Mouse (Mus musculus) kidney, embryonic 15.5 days (tissue): ENCODE results near the gene Fcrlb. TPM values are rescaled to one million over a fixed set of nuclear protein-coding genes. Genes with fewer than 3 reads are reported as not detected.

ENCODE experiments used
- ATAC-seq: fragments of 200-750 bp; cut with Nextera tagmentation; replicated peaks from 2 replicates; pipeline ENCODE4 v1.8.0; 2017; ENCODE audit warnings: moderate TSS enrichment; ENCODE audit not compliant: low FRiP score
- H3K27ac ChIP-seq: fragments of 300-500 bp; sonication (generic); 2 replicates; pipeline ENCODE4 v1.5.1; 2015; ENCODE audit warnings: mild to moderate bottlenecking, inconsistent platforms
- H3K27me3 ChIP-seq: fragments of 300-500 bp; sonication (generic); 2 replicates; pipeline ENCODE4 v1.6.1; 2015; ENCODE audit warnings: inconsistent platforms
- H3K36me3 ChIP-seq: fragments of 300-500 bp; sonication (generic); 2 replicates; pipeline ENCODE4 v1.6.1; 2015; ENCODE audit warnings: inconsistent platforms
- H3K4me1 ChIP-seq: fragments of 300-500 bp; sonication (generic); 2 replicates; pipeline ENCODE4 v1.6.1; 2015; ENCODE audit warnings: inconsistent platforms
- H3K4me2 ChIP-seq: fragments of 300-500 bp; sonication (generic); 2 replicates; pipeline ENCODE4 v1.6.1; 2015; ENCODE audit warnings: moderate library complexity, mild to moderate bottlenecking, inconsistent platforms
- H3K4me3 ChIP-seq: fragments of 300-500 bp; sonication (generic); replicated peaks from 2 replicates; pipeline ENCODE4 v1.5.1; 2015; ENCODE audit warnings: mild to moderate bottlenecking, inconsistent platforms
- H3K9ac ChIP-seq: fragments of 300-500 bp; sonication (generic); 2 replicates; pipeline ENCODE4 v1.6.1; 2015; ENCODE audit warnings: mild to moderate bottlenecking, inconsistent platforms
- H3K9me3 ChIP-seq: fragments of 300-500 bp; sonication (generic); replicated peaks from 2 replicates; pipeline ENCODE4 v1.6.1; 2016; ENCODE audit warnings: inconsistent platforms
- WGBS: fragments of 180-500 bp; shearing (Covaris S2); methylation state at CpG from one replicate; pipeline ENCODE4 v1.1.7; 2015; ENCODE audit warnings: mixed read lengths; 5-methylcytosine and 5-hydroxymethylcytosine counted together
- polyA plus RNA-seq: library from polyadenylated mRNA; unstranded; fragments of >200 nt; fragmentation: Nextera tagmentation; extraction: Ambion mirVana; gene quantifications from 2 replicates; pipeline ENCODE4 v1.2.1, GENCODE M21; 2015

Fcrlb gene
- polyA plus RNA-seq, 1 experiment from 2014 or later: not detected

DNA sequence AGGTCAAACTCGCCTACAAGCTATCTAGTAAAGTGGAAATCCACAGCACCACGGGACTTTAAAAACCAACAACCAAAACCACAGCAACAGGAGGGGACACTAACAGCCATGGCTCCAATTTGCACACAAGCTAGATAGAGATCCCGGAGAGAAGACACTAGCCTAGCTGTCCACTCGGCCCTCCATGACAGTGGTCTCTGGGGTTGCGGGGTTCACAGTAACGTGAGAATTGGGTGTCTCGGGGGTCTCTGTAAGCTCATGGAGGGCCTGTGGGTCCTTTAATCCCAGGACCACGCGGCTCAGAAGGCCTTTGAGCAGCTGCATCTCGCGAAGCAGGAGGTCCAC, 5.7 kb downstream of the Fcrlb start:
- Histone ChIP-seq H3K36me3 (no peaks in the 10 kb centered on the region), H3K4me1 (peaks cover 17% of the 10 kb centered on the region), H3K27me3 (peaks cover 63% of the 10 kb centered on the region), H3K4me3 (peak overlapping the region; percentile 53), H3K27ac (no peak overlapping the region), H3K9ac (peak overlapping the region; percentile 41), H3K4me2 (peak overlapping the region; percentile 97), H3K9me3 (no peaks in the 10 kb centered on the region)
- WGBS: 17% methylated on average over 11 of the region's 11 CpGs
- ATAC-seq: no peak

DNA sequence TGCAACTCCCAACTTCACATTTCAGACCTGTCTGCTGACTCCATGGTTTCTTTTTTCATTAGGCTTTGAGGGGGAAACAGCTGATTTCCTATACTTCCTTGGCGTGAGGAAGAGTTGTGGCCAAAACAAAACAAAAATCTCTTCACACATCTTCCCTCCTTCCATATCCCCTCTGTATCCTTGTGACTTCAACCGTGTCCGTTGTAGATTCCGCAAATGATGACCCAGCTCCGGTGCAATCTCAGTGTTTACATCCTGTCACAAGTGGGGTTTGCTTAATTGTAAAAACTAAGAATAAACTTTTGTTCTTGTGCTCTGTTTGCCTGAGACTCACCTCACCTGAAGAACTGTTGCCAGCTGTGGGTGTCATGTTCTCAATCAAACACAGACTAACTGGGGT, 9.3 kb downstream of the Fcrlb start:
- Histone ChIP-seq H3K4me1 (peaks cover 20% of the 10 kb centered on the region), H3K9me3 (no peaks in the 10 kb centered on the region), H3K36me3 (no peaks in the 10 kb centered on the region), H3K4me3 (no peak overlapping the region), H3K4me2 (no peak overlapping the region), H3K27ac (no peak overlapping the region), H3K9ac (no peak overlapping the region), H3K27me3 (peaks cover 54% of the 10 kb centered on the region)
- no peak for ATAC-seq
- 54% methylated on average over 5 of the region's 5 CpGs for WGBS

DNA sequence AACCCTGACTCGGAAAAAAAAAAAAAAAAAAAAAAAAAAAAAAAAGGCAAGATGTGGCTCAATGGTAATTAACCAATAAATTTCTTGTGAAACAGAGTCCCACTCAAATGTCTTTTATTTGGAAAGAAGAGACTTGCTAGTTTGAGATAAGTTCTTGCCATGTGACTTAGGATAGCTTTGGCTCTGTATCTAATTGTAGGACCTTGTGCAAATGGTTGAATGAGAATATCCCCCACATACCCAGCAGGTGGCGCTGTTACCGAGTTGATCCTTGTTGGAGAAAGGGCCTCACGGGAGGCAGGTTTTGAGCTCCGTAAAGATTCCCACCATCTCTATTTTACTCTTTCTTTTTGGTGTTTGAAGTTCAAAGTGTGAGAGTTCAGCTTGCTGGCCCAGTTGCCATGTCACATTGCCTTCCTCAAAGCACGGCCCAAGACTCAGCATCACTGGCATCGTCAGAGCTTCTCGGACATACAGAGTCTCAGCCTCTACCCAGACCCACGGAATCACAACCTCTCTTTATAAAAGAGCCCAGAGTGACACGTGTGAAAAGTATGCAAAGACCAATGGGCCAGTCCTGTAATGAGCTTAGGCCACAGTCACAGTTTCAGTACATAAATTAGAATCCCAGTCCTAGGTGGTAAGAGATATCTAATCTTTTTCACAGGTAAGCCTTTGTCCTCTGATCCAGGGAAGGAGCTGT, 11.1 kb downstream of the Fcrlb start:
- Histone ChIP-seq H3K27ac (no peak overlapping the region), H3K4me1 (peaks cover 6% of the 10 kb centered on the region; the same call in 1 of the 2 replicates), H3K36me3 (no peaks in the 10 kb centered on the region), H3K9me3 (no peaks in the 10 kb centered on the region), H3K9ac (no peak overlapping the region), H3K4me2 (peak overlapping the region; percentile 40), H3K4me3 (0 out of 2 replicates have a peak overlapping the region, but pooled peaks have one; percentile 2), H3K27me3 (peaks cover 52% of the 10 kb centered on the region)
- WGBS: 37% methylated on average over 10 of the region's 10 CpGs
- peak; percentile 43; the same call in 1 of the 2 replicates for ATAC-seq

DNA sequence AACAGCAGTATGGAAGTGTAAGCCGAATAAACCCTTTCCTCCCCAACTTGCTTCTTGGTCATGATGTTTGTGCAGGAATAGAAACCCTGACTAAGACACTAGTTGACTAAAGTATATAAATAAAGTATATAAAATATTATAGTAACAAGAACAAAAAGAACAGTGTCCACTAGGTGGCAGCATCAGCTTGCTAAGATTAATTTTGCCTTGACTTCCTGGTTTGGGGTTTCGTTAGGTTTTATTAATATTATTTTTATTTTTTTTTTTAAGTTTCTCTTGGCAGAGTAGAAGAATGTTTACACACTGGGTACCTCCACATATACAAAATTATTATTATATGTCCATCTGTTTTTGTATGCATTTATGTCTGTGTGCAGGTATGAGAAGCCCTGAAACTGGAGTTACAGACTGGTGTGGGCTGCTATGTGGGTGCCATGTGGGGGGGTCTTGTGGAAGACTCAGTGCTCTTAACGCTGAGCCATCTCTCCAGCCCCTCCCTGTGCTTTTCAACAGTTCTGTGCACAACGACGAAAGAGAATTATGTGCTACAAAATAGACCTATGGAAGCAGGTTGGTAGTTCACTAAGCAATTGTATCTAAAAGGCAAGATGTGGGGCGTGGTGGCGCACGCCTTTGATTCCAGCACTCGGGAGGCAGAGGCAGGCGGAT, 11.8 kb downstream of the Fcrlb start:
- Histone ChIP-seq H3K27ac (no peak overlapping the region), H3K4me1 (peaks cover 6% of the 10 kb centered on the region; the same call in 1 of the 2 replicates), H3K4me3 (no peak overlapping the region), H3K4me2 (peak overlapping the region; percentile 31), H3K9me3 (no peaks in the 10 kb centered on the region), H3K27me3 (peaks cover 45% of the 10 kb centered on the region), H3K36me3 (no peaks in the 10 kb centered on the region), H3K9ac (no peak overlapping the region)
- ATAC-seq: no peak
- 34% methylated on average over 10 of the region's 10 CpGs for WGBS

DNA sequence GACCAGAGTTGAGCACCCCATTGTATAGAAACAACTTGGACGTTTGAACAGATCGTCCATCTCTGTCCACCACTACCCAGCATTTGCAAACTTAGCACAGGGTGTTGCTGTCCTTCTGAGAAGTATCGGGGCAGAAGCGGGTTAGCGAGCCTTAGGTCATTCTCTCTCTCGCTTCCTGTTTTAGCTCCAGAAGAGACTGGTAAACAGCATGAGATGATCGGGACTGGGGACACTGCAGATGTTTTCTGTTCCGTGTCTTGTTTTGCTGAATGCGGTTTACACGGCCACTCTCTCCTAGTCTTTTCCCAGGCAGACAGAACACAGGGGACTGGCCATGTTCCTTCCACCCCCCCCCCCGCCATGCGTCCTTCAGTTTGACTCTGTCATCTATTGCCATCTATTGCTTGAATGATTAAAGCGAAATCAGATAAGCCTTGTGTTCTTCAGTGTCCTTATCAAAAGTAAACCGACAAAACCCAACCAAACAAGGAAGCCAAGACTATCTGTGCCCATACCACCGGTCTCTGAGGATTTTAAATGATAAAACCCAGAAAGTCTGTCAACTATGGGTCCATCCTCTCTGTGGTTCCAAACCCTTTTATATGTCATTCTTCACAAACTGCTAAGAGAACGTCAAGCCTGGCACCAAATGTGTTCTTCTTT, 14.2 kb downstream of the Fcrlb start:
- no peak overlapping the region for H3K4me2 ChIP-seq
- peaks cover 6% of the 10 kb centered on the region; the same call in 1 of the 2 replicates for H3K4me1 ChIP-seq
- no peak overlapping the region for H3K9ac ChIP-seq
- H3K36me3 ChIP-seq: no peaks in the 10 kb centered on the region
- H3K4me3 ChIP-seq: no peak overlapping the region
- no peak overlapping the region for H3K27ac ChIP-seq
- no peak for ATAC-seq
- WGBS: 69% methylated on average over 16 of the region's 16 CpGs
- no peaks in the 10 kb centered on the region for H3K9me3 ChIP-seq
- H3K27me3 ChIP-seq: peaks cover 34% of the 10 kb centered on the region

DNA sequence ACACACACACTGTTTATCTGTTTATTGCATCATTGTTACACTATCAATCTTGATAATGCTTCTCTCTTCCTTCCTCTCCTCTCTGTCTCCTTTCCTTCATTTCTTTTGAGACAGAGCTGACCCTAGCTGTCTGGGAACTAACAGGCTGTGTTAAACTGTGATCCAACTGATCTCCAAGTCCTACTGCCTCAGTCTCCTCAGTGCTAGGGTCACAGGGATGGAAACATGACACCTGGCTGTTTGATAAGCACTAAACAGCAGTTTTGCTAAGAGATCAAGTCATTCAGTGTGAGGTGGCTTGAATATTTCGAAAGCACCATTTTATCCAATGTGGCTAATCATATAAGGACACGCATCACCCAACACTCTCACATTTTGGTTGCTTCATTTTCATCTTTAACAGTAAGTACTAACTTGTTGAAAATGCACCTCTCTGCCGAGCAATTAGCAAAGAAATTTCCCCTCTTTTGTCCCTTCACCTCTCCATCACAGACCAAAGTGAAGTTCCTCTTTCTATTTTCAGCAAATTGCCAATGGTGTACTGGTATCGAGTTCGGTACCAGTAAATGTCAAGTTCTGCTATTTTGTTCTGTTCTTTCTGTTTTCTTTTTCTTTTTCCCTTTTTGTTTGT, 16.0 kb downstream of the Fcrlb start:
- Histone ChIP-seq H3K36me3 (no peaks in the 10 kb centered on the region), H3K4me2 (no peak overlapping the region), H3K27ac (no peak overlapping the region), H3K9ac (no peak overlapping the region), H3K27me3 (peaks cover 23% of the 10 kb centered on the region), H3K4me3 (no peak overlapping the region), H3K9me3 (no peaks in the 10 kb centered on the region), H3K4me1 (peaks cover 7% of the 10 kb centered on the region; the same call in 1 of the 2 replicates)
- 87% methylated on average over 5 of the region's 5 CpGs for WGBS
- no peak for ATAC-seq

DNA sequence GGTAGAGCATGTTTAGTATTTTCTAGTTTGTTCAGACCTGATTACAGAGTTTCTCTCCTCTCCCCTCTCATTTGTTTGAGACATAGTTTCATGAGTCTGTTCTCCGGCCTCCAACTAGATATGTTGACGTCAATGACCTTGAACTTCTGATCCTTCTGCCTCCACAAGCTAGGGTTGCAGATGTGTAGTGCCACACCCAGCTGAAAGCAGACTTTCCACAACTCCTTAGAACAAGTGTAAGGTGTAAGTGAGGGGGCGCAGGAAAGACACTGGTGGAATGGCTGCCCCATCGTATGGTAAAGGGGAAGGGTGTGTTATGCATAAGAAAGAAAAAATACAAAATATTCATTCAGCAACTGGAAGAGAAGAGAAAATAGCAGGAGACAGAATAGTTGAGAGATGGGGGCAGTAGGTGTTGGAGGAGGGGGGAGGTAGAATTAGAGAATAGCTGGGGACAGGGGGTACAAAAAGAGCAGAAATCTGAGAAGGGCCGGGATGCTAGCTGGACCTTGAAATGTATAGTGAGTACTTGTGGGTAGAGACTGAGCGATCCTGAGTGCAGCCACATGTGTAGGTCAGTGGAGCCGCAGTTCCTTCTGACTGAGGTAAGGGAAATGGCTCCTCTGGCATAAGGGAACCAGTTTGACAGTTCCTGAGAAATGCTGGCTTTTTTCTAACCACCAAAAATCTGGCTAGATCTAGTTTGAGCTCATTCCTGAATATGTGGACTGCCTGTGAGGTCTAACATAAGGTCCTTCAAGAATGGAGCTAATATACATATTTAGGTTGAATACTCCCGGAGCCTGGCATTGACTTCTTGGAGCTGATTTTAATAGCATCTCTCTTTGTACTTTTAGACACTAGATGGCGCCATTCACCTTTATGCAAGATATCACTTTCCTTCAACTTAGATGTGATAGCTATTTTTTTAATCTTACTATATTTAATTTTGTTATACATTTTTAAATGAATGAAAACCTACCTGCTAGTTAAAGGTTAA, 17.8 kb downstream of the Fcrlb start:
- Histone ChIP-seq H3K27me3 (peaks cover 23% of the 10 kb centered on the region), H3K9me3 (no peaks in the 10 kb centered on the region), H3K4me3 (no peak overlapping the region), H3K4me2 (no peak overlapping the region), H3K36me3 (no peaks in the 10 kb centered on the region), H3K4me1 (peaks cover 5% of the 10 kb centered on the region; the same call in 1 of the 2 replicates), H3K9ac (no peak overlapping the region), H3K27ac (no peak overlapping the region)
- no peak for ATAC-seq
- 60% methylated on average over 9 of the region's 9 CpGs for WGBS

DNA sequence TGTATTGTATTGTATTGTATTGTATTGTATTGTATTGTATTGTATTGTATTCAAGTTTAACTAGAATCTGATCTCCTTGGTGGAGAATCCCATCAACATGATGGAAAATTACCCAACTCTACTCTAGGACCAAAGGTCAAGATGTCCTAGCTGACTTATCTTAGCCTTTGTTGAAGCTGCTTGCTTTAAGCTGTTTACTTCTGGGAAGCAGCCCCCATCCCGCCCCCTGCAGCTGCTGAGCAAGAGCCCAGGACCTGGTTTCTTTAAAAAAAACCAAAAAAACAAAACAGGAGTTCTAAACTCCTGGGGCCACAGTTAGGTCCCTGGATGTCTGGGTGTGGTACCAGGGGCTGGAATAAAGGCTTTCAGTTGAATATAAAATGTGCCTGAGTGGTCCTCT, 20.5 kb downstream of the Fcrlb start:
- Histone ChIP-seq H3K4me1 (peaks cover 5% of the 10 kb centered on the region; the same call in 1 of the 2 replicates), H3K36me3 (no peaks in the 10 kb centered on the region), H3K27ac (no peak overlapping the region), H3K9me3 (no peaks in the 10 kb centered on the region), H3K27me3 (0 out of 2 replicates have a peak, but pooled peaks cover 5% of the 10 kb centered on the region), H3K9ac (no peak overlapping the region), H3K4me2 (no peak overlapping the region), H3K4me3 (no peak overlapping the region)
- ATAC-seq: no peak
- WGBS: 75% methylated on average over 1 of the region's 1 CpGs

DNA sequence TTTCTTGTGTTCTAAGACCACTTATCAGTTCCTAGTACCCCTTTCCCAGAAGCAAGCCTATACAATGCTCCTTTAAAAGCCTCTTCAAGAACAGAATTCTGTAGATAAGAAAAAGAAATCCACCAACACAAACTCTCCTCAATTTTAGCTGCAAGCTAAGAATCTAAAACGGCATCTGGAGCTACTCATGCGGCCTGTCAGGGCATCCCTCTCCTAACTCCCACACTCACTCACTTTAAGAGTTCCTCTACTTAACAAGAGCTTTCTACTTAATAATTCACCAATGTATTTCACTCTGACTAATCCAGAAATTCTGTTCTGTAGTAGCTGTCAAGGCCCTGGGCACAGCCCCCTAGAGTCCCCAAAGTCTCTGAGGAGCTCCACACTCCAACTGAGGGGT, 21.1 kb downstream of the Fcrlb start:
- no peak overlapping the region for H3K4me2 ChIP-seq
- 0 out of 2 replicates have a peak, but pooled peaks cover under 1% of the 10 kb centered on the region for H3K27me3 ChIP-seq
- no peak overlapping the region for H3K27ac ChIP-seq
- no peak overlapping the region for H3K9ac ChIP-seq
- no peaks in the 10 kb centered on the region for H3K9me3 ChIP-seq
- H3K36me3 ChIP-seq: no peaks in the 10 kb centered on the region
- WGBS: 36% methylated on average over 2 of the region's 2 CpGs
- no peak overlapping the region for H3K4me3 ChIP-seq
- no peak for ATAC-seq
- peaks cover 5% of the 10 kb centered on the region; the same call in 1 of the 2 replicates for H3K4me1 ChIP-seq

- no peak overlapping the region for H3K4me3 ChIP-seq
- no peaks in the 10 kb centered on the region for H3K9me3 ChIP-seq
- H3K27ac ChIP-seq: no peak overlapping the region
- 78% methylated on average over 4 of the region's 4 CpGs for WGBS
- ATAC-seq: no peak
- H3K36me3 ChIP-seq: no peaks in the 10 kb centered on the region
- H3K4me2 ChIP-seq: no peak overlapping the region
- H3K4me1 ChIP-seq: peaks cover 8% of the 10 kb centered on the region
- no peaks in the 10 kb centered on the region for H3K27me3 ChIP-seq
- H3K9ac ChIP-seq: no peak overlapping the region
Observed at GRCm38 (mm10) chr1:170889310-170889709, 23.4 kb downstream of the Fcrlb start.

DNA sequence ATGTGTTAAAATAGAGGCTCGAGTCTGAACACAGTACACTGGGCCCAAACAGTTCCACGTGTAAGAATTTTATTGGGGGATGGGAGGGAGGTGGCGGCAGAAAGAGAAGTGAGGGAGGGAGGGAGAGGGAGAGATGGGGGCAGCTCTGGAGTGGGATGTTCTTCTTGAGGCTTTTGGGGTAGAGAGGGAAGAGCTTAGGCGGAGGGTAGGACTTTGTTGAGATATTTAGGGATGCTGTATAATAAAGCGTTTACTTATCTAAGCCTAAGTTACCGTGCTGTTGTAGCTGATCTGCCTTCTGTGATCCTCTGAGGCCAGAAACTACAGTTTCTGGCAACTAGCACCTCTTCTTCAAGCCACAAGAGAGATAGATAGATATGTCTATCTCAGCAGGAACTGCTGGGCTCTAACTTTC, 26.7 kb downstream of the Fcrlb start:
- WGBS: 46% methylated on average over 6 of the region's 6 CpGs
- Histone ChIP-seq H3K27ac (no peak overlapping the region), H3K4me3 (no peak overlapping the region), H3K4me1 (peaks cover 19% of the 10 kb centered on the region), H3K9me3 (no peaks in the 10 kb centered on the region), H3K9ac (no peak overlapping the region), H3K27me3 (no peaks in the 10 kb centered on the region), H3K4me2 (no peak overlapping the region), H3K36me3 (peaks cover 6% of the 10 kb centered on the region; the same call in 1 of the 2 replicates)
- ATAC-seq: no peak
